Mouse (Mus musculus): Measurements from ENCODE around the gene Pilrb2.
A peak's percentile ranks its signal among the peaks of the same experiment; 100 is the strongest.

Gene Pilrb2

GRCm38 (mm10) chr5:137833500-137833899 lies 38.1 kb downstream of the Pilrb2 start:
- peak; percentile 11 to 30 for DNase-seq (ENCODE audit: low spot score in 2 of 2)

- peak; percentile 9 to 53 for DNase-seq (ENCODE audit: low spot score in 2 of 2)
These were observed 40.1 kb downstream of the Pilrb2 start for GRCm38 (mm10) chr5:137831506-137831905.

GRCm38 (mm10) chr5:137831106-137831505 lies 40.5 kb downstream of the Pilrb2 start:
- peak in 1 of 2 experiments; percentile 15 for DNase-seq (ENCODE audit: low spot score in 2 of 2)

- DNase-seq (ENCODE audit: low spot score in 2 of 2) = peak; percentile 11 to 53
These were observed 41.4 kb downstream of the Pilrb2 start for GRCm38 (mm10) chr5:137830238-137830637.

GRCm38 (mm10) chr5:137828694-137829093 lies 42.9 kb downstream of the Pilrb2 start:
- peak in 1 of 2 experiments; percentile 56 for DNase-seq (ENCODE audit: low spot score in 2 of 2)

GRCm38 (mm10) chr5:137826421-137826820 lies 45.2 kb downstream of the Pilrb2 start:
- peak in 1 of 2 experiments; percentile 51 for DNase-seq (ENCODE audit: low spot score in 2 of 2)

- DNase-seq (ENCODE audit: low spot score in 2 of 2) = peak; percentile 7 to 52
These were observed 45.6 kb downstream of the Pilrb2 start for GRCm38 (mm10) chr5:137825971-137826370.

- peak; percentile 13 to 57 for DNase-seq (ENCODE audit: low spot score in 2 of 2)
These were observed 46.6 kb downstream of the Pilrb2 start for GRCm38 (mm10) chr5:137825030-137825429.

- no peak for DNase-seq (ENCODE audit: low spot score in 2 of 2)
These were observed 48.1 kb downstream of the Pilrb2 start for GRCm38 (mm10) chr5:137823455-137824045.

- no peak for DNase-seq (ENCODE audit: low spot score in 2 of 2)
These were observed 49.0 kb downstream of the Pilrb2 start for GRCm38 (mm10) chr5:137822602-137823001.

- peak in 1 of 2 experiments; percentile 52 for DNase-seq (ENCODE audit: low spot score in 2 of 2)
These were observed 49.5 kb downstream of the Pilrb2 start for GRCm38 (mm10) chr5:137822126-137822525.

- DNase-seq (ENCODE audit: low spot score in 2 of 2) = no peak
These were observed 54.0 kb downstream of the Pilrb2 start for GRCm38 (mm10) chr5:137817466-137818222.

Data from spleen, postnatal 4 days (tissue).